Mouse (Mus musculus) adrenal gland, adult 8-10 months (tissue): ENCODE data around the gene Fam214a. TPM values are rescaled to one million over a fixed set of nuclear protein-coding genes. Genes with fewer than 3 reads are reported as not detected.

ENCODE experiments used
- DNase-seq: peaks from one replicate; pipeline ENCODE4 v3.0.0; 2022
- total RNA-seq, 4 experiments: library from RNA; stranded (reverse); gene quantifications; 2 replicates each; pipeline ENCODE4 v1.2.4; 2022

Fam214a gene
- total RNA-seq, 4 experiments from 2014 or later, result 90.3 to 132 (median 108) TPM

DNA sequence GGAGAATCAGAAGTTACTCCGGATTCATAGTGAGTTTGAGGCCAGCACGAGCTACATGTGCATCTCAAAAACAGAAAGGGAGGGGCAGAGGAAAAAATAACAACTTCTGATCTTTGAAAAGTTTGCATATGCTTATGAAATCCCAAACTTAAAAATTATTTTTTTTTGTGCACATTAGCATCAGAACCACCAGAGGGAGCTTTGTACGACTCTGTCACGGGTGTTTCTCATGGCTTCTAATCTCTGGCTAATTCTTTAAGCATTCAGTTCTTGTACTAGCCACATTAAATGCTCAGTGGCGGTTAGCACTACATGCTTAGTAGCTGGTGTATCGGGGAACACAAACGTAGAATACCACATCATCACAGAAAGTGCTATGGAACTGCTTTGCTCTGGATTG lies 80.5 kb downstream of the Fam214a start:
- DNase-seq, result no peak

DNA sequence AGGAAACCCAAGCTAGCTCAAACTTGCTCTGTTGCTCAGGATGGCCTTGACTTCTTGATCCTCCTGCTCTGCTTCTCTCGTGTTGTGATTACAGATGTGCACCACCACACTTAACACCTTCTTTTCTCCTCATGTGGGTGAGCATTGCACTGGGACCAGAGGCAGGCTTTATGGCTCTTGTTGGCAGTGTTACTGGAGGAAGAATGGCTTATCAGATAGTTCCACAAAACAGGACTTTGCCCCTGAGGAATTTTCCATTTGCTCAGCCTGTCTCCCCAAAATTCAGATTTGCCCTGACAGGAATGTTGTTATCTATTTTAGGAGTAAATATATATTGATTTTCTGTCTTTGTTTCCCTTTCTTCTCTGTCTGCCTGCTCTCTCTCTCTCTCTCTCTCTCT lies 82.0 kb downstream of the Fam214a start:
- no peak for DNase-seq

DNA sequence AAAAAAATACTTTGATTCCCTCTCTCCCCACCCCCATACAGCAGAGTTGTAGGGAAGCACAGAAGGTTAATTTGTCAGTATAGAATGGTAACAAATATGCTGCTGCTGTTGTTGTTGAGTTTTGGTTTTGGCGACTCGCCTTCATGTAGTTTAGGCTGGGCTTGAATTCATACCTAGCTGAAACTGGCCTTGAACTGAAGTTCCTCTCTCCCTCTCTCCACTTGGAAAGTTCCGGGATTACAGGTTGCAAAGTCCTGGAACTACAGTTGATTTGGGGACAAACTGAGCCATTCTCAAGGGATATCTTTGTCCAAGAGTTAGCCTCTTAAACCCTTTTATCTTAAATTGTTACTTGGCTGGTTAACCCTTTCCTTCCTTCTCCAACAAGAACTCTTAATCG lies 83.3 kb downstream of the Fam214a start:
- no peak for DNase-seq

- DNase-seq, result peak; percentile 92
These were observed 85.0 kb downstream of the Fam214a start, which contains the start of gene Arpp19 for GRCm38 (mm10) chr9:75037451-75038356. Arpp19 (plus strand) TSS chr9:75037614.

GRCm38 (mm10) chr9:75038357-75038688 lies 85.6 kb downstream of the Fam214a start:
- DNase-seq, result no peak

DNA sequence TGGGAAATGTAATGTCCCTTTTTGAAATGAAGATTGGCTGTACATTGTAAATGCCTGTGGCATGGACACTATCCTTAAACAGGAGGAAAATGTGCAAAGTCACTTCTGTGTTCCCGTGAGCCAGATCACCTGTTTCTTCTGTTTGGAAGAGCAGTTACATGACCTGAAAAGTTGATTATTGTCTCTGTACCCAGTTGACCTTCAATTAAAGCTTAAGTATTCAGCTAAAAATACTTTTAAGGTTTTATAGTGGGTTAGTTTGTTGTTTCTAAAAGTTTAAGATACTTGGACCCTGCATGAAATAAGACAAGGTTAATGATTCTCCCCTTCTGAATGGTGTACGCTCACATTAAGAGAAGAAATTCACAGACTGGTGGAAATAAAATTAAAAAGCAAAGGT lies 87.9 kb downstream of the Fam214a start:
- DNase-seq, result no peak

- DNase-seq, result no peak
These were observed 89.3 kb downstream of the Fam214a start for GRCm38 (mm10) chr9:75041840-75042525.

GRCm38 (mm10) chr9:75043191-75043590 lies 90.5 kb downstream of the Fam214a start:
- no peak for DNase-seq

- no peak for DNase-seq
These were observed 94.4 kb downstream of the Fam214a start for GRCm38 (mm10) chr9:75047079-75047478.

DNA sequence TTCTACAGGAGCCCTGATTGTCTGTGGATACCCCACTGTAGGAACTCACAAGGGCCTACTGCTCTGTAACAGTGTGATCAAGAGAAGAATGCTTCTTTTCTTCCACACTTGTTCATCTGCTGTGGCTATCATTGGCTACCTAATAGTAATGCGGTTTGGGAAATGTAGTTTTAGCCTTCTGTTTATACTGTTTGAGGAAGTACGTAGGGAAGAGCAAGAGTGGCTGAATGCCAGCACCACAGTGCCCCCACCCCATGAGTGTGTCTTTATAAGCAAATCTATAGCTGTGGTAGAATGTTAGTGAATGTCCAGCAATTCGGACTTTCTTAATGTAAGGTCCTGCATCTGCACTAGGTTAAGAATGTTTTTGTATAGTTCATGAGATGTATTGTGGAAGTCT lies 96.4 kb downstream of the Fam214a start:
- no peak for DNase-seq

- no peak for DNase-seq
These were observed 97.3 kb downstream of the Fam214a start for GRCm38 (mm10) chr9:75050003-75050402.

DNA sequence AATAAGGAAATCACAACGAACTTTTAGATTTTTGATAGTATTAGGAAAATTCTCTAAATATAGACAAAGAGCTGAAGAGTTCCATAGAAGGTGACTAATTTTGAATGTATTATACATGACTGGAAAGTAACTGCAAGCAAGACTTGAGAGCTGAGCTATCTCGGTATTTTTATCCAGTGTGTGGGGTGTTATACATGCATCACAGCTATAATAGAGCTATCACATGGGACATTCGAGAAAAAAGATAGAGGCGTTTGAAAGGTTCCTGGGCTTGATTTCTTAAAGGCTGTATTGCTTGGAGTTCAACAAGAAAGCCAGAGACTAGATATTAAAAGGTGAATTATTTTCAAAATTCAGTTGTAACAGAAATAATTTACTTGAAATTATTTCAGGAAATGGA lies 99.2 kb downstream of the Fam214a start:
- no peak for DNase-seq

- DNase-seq, result no peak
These were observed 102.4 kb downstream of the Fam214a start for GRCm38 (mm10) chr9:75055046-75055445.

DNA sequence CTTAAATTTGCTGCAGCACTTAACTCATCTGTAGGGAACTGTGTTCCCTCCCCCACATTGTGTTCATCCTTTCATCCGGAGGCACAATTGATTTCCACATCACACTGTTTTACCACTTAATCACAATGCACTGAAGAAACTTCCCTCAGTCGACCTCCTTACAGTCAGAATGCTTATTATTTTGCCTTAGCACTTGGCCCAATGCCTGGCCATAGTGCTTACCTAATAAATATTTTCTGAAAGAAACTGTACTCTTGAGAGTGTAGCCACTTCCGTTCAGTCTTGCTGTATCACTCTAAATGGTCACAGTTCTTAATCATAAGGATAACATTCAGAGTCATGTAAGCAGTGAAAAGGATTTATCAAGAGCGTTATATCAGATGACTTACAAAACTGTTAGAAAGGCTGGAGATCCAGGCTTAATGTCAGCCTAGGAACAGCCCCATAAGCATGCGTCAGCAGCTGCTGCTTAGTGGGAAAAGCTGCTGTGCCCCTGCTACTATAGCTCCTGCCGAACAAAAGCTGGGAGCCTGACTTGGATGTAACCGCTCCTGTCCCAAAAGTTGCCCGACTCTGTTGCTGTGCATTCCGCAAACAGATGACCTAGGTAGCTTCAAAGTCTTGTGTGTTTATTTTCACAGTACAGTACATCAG lies 112.1 kb downstream of the Fam214a start:
- DNase-seq, result no peak

DNA sequence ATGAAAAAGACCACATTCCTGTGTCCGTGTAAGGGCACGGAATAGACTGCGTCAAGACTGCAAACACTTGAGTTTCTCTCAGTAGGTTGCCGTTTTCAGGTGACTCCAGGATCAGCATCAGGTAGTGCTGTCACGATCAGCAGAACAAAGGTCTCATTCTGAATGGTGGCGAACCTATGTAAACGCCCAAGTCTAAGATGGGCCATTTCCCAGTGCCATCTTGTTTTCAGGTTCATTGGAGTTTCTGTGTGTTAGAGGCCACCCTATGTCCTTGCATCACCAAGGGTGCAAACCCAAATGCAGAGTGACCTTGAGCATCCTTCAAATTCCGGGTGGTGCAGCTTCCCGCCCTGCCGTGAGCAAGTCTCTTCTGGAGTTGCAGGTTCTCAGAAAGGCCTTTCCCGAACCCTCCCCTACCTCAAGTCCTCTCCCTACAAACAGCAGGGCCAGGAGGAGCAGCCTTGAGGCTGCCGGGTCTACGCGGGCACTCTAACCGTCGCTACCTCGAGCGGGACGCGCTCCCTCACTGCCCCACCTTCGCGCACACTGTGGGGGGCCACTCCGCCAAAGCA lies 117.9 kb downstream of the Fam214a start, which contains the start of gene Myo5a:
Gene Myo5a (plus strand): TSS at position 559 of the 572 bp plus-strand sequence.
- no peak for DNase-seq

- DNase-seq, result peak; percentile 65
These were observed 118.5 kb downstream of the Fam214a start for GRCm38 (mm10) chr9:75071029-75071705.

- peak; percentile 17 for DNase-seq
These were observed 119.1 kb downstream of the Fam214a start for GRCm38 (mm10) chr9:75071706-75072192.

DNA sequence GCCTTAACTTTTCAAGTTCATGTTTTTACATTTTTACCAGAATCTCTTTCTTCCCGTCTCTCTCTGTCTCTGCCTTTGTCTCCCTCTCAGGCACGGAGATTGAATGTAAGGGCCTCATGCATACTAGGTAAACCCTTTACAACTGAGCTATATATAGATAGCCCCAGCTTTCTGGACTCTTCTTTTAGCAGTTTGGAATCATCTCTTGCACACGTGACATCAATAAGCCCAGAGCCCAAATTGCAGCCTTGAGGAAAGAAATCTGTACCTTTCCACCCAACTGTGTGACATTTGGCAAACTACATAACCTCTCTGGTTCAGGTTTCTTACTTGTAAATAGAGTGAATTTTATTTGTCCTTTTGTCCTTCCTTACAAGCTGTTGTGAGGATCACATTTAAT lies 119.7 kb downstream of the Fam214a start:
- DNase-seq, result no peak

- DNase-seq, result no peak
These were observed 124.5 kb downstream of the Fam214a start for GRCm38 (mm10) chr9:75077191-75077590.
